Mouse (Mus musculus) ovary, postnatal 10 days (tissue): ENCODE data around the gene B3gat1.

Experiments
- DNase-seq: peaks from one replicate; pipeline ENCODE4 v3.0.0; 2022; ENCODE audit warnings: low spot score

Gene B3gat1

DNA sequence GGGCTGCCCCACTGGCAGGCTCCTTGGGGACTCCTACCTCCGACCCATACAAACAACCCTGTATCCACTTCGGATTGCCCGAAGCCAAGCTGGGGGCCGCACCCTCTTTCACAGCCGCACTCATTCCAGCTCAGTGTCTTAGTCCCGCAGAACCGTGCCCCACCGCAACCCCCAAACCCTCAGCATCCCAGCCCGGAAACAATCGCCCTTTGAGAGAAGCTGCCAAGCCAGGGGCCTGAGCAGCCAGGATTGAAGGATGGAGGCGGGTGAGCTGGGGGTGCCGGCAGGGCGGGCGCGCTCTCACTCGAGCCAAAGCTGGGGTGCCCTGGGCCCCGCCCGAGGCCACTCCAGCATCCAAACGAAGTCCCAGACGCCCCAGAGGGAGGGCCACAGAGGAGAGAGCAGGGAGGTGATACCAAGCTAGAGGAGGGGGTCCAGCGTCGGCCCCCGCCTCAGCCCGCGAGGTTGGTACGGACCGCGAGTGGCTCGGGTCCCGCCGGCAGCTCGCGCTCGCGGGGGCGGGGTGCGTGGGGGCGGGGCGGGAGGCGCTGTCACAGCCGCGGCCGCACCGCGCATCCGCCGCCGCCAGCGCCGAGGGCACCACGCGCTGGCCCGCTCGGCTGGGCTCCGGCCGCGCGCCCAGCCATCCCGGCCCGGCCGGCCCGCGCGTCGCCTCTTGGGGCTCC lies at the start of gene B3gat1:
Gene B3gat1, plus strand, starts transcription at position 523 of the 686 bp plus-strand sequence.
- DNase-seq = no peak

DNA sequence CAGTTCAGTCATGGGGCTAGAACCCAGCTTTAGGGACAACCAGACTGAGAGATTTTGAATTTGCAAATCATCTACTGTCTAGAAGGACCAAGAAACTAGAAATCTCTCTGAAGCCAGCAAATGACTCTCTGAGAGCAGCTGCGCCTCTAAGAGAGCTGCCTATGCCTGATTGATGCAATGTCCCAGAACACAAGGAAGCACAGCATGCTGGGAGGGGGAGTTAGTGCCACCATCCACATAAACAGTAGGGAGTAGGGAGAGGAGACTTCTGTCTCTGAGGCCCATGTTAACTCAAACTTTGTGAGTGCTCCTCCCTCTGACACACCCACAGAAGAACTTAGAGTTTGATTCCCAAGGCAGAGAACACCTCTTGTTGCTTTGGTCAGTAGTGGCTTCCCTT lies 44.4 kb upstream of the B3gat1 start:
- no peak for DNase-seq

DNA sequence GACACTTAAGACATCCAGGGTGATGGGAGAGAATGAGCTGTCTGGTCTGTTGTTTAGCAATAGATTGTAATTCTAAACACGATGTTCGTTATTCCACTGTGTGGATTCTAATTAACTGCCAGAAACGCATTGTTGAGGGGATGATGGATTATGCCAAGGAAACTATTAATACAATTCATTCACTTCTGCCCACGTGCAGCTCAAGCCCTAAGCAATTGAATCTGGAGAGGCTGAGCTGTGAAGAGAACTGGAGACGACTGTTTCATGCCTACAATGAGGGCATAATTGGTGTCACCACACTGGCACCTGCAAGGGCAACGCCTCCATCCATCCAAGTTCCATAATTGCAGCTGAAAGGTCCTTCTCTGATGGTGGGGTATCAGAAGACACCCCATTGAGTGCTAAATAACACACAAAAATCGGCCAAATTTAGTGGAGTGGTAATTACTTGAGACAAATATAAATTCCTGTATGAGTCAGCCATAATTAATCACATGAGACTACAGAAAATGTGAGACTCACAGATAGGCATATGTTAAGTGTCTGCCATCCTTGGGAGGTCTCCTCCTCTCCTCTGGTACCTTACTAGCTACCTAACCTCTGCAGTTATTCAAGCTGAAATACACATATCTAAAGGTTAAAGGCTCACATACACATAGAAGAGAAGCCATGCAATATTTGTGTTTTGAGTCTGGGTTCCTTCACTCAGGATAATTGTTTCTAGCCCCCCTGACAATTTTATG lies 43.4 kb upstream of the B3gat1 start:
- DNase-seq = no peak

DNA sequence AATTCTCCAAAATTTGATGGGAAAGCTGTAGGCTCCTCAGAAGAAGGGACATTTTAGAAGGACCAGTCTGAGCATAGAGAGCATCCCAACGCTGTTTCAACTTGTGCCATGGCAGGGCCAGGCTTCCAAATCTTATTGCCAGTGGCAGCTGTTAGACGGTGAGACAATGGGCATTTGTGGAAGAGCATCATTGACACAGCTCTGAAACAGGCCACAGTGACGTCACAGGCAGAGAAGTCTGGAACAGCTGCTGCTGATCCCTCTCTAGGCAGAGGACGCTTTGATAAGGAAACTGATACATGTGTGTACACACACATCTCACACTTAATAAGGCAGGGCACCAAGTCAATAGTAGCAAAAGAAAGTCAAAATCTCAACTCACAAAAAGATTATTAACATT lies 40.9 kb upstream of the B3gat1 start:
- no peak for DNase-seq

DNA sequence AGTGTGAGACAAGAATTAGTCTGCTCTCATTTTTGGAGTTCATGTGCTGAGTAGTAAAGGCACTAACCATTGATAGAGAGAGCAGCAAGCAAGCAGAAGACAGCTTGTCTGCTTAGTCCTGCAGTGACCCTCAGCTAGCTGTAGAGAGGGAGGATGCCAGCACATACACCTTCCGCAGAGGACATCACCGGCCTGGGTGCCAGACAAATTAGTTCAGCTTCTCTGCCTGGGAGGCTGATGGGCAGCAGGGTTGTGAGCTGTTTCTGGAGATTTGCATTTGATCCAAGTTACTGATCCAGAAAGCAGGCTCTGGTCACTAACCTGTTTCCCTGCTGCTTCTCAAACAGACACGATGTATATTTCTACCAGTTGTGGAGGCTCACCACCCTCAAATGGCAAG lies 38.9 kb upstream of the B3gat1 start:
- no peak for DNase-seq

DNA sequence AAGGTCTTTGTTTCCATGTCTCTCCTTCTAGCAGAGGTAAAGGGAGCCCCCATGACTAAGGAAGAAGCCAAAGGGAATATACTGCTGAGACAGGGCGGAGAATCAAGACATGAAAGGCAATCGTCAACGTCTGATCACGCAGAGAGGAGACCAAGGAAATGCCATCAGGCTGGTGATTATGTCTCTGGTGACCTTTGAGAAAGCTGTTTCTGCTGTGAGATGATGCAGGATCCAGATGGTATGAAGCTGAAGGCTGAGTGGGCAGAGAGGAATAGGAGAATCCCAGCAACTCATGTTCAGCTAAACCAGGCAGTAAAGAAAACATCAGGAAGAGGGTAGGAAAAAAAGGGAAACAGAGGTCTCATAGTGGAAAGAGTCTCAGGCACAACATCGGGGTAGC lies 38.4 kb upstream of the B3gat1 start:
- no peak for DNase-seq

DNA sequence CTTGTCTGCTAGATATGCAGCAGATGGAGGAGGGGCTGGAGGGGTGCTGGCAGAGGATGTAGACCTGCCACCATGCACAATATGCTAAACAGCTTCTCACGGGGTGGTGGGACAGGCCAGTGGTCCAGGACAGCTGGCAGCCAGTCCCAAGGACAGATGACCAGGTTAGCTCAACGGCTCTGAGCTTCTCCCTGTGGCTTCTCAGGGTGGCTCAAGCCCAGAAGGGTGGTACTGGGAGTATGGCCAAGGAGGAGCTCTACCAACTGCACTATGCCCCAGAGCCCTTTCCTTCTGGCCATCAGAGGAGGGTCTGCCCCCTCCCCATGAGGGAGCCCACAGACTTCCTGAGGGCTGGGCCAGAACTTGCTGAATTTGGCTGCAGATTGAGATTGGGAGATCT lies 35.2 kb upstream of the B3gat1 start:
- no peak for DNase-seq

DNA sequence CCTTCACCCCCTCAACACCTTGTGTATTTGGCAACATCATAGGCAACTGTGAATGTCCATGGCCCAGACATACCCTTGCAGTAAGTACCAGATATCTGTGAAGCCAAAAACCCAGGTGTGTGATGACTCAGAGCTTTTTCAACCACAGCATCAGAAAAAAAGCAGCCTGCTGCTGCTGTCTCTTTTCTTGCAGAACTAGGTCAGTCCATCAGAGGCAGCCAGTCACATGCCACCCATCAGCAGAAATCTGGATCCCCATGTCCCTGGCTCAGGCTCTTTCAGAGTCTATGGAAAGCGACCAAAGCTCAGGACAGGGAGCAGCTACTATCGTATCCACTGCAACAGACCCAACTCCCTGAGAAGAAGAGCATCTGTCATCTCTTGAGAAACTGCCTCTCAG lies 33.2 kb upstream of the B3gat1 start:
- DNase-seq = no peak

DNA sequence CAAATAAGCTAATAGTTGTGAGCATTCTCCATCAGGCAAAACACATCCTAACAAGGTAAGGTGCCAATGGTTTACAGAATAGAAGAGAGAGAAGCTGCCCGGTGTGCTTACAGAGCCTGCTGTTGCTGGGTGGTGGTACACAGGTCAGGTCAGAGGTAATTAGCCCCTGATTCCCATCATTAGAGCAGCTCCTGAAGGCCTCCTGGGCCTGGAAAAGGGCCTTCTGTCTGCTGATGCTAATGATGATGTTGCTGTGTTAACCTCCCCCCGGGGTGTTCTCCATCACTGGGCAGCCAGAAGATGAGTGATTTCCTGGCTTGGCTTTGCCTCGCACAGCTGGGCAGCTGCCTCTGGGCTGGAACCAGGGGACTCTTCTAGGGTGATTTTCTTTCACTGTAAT lies 15.1 kb upstream of the B3gat1 start:
- no peak for DNase-seq

DNA sequence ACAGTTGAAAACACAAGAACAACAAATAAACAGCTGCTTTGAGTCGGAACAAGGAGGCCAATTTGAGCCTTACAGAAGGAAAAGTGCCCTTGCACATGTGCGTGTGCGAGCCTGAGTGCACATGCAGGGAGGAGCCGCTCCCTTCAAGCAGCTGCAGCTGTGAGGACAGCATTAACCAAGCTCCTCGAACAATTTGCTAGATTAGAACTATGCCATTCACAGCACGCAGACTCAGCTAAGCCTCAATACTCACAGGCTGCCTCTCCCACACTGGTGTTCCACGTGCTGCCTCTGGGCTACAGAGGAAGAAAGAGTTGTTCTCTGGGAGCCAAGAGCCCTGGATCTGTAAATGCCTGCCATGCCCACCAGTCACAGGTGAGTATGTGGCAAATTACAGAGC lies 11.8 kb upstream of the B3gat1 start:
- DNase-seq = no peak

DNA sequence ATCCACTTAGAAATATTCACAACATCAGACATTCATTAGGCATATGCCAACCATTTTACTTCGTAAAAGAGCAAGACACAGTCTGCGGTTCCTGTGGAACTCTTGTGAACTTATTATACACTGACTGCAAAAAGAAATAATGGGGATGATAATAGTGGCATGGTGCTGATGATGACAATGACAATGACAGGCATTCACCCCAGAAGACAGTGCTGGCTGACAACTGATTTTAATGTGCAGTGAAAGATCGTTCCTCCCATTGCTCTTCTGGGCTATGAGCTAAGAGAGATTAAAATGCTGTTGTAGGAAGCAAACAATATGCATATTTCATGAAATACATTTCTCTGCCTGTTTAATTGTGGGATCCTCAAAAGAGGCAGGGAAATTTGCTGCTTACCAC lies 7.8 kb upstream of the B3gat1 start:
- no peak for DNase-seq

DNA sequence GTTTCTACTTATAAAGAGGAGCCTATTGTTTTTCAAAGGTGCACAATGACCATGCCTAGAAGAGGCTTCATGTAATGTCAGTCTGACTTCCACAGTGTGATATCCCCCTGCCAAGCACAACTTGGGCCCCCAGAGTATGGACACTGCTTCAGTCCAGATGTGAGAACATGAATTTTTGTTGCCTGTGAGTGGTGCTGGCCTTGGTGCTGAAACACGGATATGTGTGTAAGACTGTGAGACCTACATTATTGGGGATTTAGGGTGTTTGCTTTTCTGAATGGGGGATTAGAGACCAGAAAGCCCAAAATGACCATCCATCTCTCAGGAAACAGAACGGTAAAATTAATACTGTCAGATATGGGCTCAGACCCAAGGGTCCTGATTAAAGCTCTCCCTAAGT lies 6.1 kb upstream of the B3gat1 start:
- DNase-seq = no peak

DNA sequence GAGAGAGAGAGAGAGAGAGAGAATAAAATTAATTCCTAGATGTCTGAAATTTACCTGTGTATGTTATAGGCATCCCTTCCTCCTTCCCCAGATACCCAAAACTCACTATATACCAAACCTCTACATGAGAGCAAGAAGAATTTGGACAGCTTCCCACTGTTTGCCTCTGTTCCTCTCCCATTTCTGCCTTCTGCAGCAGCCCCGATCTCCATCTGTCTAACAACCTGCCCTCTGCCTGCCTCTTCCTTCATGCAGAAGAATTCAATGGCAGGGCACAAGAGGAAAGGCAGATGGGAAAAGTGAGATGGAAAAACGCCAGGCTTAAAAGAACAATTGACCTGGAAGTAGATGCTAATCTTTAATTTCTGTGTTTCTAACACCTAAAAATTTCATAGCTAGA lies 5.0 kb upstream of the B3gat1 start:
- no peak for DNase-seq

DNA sequence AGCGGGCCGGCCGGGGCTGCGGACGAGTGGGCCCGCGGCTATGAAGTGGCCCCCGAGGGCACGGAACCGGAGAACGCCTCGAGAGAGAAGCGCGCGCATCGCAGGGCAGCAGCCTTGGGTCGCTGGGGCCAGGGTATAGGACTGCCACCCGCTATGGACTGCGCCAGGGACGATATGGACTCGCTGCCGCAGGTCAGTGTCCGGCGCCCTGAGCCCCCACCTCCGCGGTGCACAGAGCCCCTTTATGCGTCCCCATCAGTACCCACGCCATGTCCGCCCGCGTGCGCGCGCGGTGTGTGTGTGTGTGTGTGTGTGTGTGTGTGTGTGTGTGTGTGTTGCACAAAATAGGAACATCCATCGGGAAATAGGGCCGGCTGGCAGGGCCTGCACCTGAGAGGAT lies 458 bp downstream of the B3gat1 start:
- no peak for DNase-seq

DNA sequence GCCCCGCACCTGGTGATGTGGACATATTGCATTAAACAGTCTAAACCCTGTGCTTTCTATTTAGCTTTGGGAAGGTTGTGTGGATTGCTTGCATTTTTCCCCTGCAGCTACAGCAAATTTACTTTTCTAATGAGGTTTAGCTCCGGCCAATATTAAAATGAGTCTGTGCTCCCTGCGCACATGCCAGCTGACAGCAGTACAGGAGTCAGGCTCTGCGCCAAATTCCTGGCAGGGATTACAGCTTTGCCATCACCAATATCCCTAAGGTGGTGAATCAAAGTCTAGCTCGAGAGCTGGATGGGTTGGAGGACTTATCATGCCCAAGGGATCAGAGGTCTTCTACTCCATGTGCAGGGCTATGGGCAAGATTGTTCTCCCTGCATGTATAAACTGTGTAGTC lies 3.6 kb downstream of the B3gat1 start:
- DNase-seq = no peak

DNA sequence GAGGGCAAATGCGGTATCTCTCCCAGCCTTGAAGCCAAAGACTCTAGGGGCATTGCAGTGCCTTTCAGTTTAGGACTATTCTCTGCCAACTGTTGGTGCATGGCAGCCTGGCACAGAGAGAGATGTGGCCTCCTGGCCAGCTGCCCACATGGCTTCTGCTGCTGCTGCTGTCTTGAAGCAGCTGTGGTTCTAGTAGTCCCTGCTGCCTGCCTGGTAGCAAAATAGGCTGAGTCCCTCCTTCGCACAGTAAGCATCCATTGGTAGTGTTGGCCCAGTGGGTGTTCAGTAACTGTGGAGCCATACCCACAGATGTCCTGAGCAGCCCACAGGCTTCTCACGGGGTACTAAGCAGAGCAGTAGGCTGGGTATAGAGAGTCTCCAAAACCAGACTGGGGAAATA lies 9.3 kb downstream of the B3gat1 start:
- DNase-seq = no peak

DNA sequence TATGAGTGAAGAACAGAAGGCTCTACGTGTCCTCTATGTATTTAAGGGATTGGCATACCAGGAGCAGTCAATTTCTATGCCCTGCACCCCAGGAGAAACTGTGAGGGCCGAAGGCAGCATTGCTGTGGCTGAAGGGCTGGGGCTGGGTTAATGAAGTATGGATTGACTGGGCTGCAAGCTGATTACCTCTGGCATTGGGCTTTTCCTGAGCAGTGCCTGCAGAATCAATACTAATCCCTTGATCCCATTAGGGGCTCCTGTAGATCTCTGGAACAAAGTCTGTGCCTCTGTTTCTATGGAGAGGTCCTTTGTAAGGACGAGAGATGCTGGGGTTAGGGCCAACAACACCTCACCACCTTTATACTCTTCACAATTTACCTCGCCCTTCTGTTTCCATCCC lies 13.6 kb downstream of the B3gat1 start:
- DNase-seq = no peak

DNA sequence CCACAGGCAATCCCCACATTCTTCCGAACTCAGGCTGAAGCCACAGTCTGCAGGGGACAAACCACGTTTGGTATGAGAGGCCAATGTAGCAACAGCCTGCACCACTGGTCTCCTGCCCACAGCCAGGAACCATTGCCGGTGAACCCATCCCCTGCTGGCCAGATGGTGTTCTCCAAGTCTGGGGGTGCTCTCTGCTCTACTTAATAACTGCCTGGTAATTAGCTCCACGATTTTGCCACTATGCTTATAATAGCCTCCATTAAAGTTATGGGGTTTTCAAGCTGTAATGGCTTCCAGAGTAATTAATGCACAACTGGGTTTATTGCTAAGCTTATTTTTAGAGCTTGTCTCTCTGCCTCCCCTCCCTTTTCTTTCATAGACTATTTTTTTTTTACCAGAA lies 15.4 kb downstream of the B3gat1 start:
- DNase-seq = no peak

DNA sequence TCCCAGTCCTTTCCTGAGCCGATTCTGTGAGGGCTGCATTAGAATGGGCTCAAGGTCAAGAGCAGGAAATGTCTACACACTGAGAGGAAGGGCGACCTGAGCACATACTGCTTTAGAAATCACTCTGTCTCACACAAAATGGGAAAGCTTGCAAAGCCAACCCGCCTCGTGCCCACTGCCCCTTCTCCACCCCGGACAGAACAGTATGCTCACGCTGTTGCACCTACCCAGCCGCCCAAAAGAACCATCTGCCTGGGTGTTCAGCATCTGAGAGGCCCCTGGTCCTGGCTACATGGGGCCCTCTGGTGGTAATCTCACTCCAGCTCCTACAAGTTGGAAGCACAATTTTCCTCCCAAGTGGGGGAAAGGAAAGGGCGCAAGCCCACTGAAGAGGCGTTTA lies 26.6 kb downstream of the B3gat1 start:
- no peak for DNase-seq

DNA sequence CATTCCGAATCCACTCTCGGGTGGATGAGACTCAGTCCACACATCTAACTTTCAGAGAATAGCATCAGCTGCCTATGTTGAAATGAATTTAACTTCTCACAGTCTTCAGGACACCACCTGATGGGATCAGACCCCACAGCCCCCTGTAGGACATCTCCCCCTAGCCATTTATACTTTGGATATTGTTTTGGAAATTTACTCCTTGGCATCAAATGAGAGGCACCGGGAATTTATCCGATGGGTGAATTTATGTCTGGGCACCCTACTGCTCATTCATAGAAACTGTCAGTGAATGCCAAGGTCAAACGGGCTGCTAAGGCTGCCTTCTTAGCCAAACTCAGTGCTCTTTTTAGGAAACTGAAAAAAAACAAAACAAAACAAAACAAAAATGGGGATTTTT lies 27.0 kb downstream of the B3gat1 start:
- DNase-seq = no peak

DNA sequence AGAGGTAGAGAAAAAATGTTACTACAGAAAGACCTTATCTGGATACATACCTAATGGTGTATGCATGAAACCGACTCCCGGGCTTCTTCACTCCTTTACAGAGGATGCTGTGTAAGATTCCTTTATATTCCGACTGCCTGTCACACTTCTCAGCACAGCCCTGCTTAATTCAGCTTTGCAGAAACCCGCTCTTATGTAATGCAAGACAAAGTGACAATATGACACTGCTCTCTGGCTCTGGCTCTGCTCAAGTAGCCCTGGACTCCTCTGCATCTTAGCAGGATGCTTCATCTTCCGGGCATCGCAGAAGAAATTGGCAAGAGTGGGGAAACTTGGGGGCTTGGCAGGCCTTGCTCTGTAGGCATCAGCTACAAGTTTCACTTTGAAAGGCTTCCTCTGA lies 28.9 kb downstream of the B3gat1 start:
- no peak for DNase-seq

DNA sequence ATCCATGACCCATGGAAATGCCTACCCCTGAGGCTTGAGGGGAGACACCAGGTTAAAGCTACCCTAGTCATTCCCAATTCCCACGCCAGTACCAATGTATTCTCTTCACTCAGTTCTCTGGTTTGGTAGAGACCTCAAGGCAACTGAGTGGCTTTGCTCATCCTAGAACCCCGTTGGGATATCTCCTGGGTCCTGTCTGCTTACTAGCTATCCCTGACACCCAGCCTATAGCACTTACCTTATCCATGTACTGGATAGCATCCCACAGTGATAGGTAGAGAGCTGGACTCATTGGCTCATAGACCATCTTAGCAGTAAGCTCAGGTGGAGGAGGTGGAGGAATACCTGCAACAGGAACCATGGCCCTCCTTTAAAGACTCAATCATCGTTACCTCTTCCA lies 34.7 kb downstream of the B3gat1 start:
- DNase-seq = no peak

DNA sequence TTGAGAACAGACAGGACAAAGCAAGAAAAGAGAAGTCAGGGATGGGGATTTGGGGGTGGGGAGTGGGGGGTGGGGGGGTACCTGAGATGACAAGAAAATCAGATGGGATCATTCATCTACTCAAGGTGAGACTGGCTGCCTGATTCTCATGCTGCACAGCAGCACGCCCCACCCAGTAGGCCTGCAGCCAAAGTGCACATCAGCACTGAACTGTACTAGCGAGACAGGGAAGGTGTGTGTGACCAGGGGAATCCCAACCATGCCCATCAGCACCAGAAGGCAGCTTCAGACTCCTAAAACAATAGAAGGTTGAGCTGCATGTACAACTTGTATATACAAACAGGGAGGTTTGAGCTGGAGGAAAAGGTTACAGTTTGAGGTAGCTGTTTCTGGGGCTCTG lies 42.2 kb downstream of the B3gat1 start:
- no peak for DNase-seq
